Mouse (Mus musculus): ENCODE data around the gene Kdelc2. TPM values are rescaled to one million over a fixed set of nuclear protein-coding genes. Genes with fewer than 3 reads are reported as not detected.

The Kdelc2 gene
- polyA plus RNA-seq, 1 experiment from 2014 or later: 4.7 TPM

DNA sequence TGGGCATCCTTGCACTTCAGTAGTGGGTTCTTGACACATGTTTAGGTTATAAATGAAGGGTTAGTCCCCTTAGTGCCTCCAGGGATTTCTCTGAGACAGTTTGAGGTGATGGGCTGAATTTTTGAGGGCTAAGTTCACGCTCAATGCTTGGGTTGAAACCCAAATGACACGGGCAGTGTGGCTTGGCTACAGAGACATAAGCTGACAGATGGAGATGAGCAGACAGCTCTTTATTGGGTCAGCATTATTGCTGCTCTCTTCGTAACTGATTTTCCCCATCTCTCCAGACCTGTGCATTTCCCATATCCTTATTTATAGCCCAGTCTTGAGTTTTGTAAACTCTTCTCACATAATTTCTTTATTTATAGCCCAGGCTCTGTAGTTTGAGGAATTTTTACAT, 5.7 kb upstream of the Kdelc2 start:
- Histone ChIP-seq H3K9me3 (ENCODE audit: control insufficient read depth, low read length) (no peaks in the 10 kb centered on the region), H3K4me2 (ENCODE audit: low read length) (no peak overlapping the region), H3K4me1 (replicated peaks; ENCODE audit: control insufficient read depth, insufficient read depth, low read length) (no peaks in the 10 kb centered on the region), H3K36me3 (ENCODE audit: control insufficient read depth, insufficient read depth) (no peaks in the 10 kb centered on the region), H3K27me3 (replicated peaks; ENCODE audit: control insufficient read depth, insufficient read depth, low read length) (no peaks in the 10 kb centered on the region), H3K9ac (replicated peaks; ENCODE audit: low read depth, low read length) (no peak overlapping the region), H3K27ac (ENCODE audit: low read length) (no peak overlapping the region), H3K4me3 (replicated peaks; ENCODE audit: low read length) (no peak overlapping the region)
- no peak for ATAC-seq
- WGBS: 86% methylated on average over 3 of the region's 3 CpGs

DNA sequence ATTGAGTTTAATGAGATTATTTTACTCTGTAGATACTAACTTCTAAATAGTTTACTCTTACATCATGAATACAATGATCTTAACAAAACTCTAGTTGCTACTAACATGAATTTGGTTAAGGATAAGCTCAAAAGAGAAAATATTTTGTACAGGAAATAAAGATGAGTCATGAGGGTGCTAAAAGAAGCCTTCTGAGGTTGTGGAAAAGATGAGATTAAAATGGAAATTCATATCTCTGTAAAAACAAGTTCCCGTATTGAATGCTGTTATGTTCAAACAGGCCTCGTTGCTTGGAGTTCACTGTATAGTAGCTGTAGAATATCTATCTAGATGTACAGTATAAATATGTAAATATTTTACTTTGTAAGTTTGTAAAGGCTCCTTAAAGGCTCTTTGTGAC, 3.2 kb upstream of the Kdelc2 start:
- no peak for ATAC-seq
- Histone ChIP-seq H3K9ac (replicated peaks; ENCODE audit: low read depth, low read length) (no peak overlapping the region), H3K27ac (ENCODE audit: low read length) (no peak overlapping the region), H3K4me1 (replicated peaks; ENCODE audit: control insufficient read depth, insufficient read depth, low read length) (peaks cover 8% of the 10 kb centered on the region), H3K4me3 (replicated peaks; ENCODE audit: low read length) (no peak overlapping the region), H3K27me3 (replicated peaks; ENCODE audit: control insufficient read depth, insufficient read depth, low read length) (no peaks in the 10 kb centered on the region), H3K36me3 (ENCODE audit: control insufficient read depth, insufficient read depth) (no peaks in the 10 kb centered on the region), H3K9me3 (ENCODE audit: control insufficient read depth, low read length) (no peaks in the 10 kb centered on the region), H3K4me2 (ENCODE audit: low read length) (no peak overlapping the region)
- WGBS: 89% methylated on average over 2 of the region's 2 CpGs

DNA sequence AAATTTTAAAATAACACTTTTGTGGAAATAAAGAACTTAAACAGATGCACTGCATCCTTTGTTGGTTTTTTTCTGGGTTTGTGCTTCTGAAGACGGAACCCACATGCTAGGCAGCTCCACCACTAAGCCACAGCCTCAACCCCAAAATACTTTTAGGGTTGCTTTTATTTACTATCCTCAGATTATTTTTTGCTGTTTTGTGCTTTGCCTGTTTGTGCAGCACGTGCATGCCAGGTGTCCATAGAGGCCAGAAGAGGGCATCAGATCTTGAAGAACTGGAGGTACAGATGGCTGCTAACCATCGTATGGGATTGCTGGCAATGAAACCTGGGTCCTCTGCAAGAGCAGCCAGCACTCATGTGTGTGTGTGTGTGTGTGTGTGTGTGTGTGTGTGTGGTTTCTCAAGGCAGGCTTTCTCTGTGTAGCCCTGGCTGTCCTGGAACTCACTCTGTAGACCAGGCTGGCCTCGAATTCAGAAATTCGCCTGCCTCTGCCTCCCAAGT, 2.7 kb upstream of the Kdelc2 start:
- no peak for ATAC-seq
- peaks cover 8% of the 10 kb centered on the region for H3K4me1 ChIP-seq (replicated peaks; ENCODE audit: control insufficient read depth, insufficient read depth, low read length)
- no peak overlapping the region for H3K27ac ChIP-seq (ENCODE audit: low read length)
- H3K9me3 ChIP-seq (ENCODE audit: control insufficient read depth, low read length): no peaks in the 10 kb centered on the region
- H3K9ac ChIP-seq (replicated peaks; ENCODE audit: low read depth, low read length): no peak overlapping the region
- H3K4me3 ChIP-seq (replicated peaks; ENCODE audit: low read length): no peak overlapping the region
- no peak overlapping the region for H3K4me2 ChIP-seq (ENCODE audit: low read length)
- 71% methylated on average over 4 of the region's 5 CpGs for WGBS
- no peaks in the 10 kb centered on the region for H3K36me3 ChIP-seq (ENCODE audit: control insufficient read depth, insufficient read depth)
- H3K27me3 ChIP-seq (replicated peaks; ENCODE audit: control insufficient read depth, insufficient read depth, low read length): no peaks in the 10 kb centered on the region

DNA sequence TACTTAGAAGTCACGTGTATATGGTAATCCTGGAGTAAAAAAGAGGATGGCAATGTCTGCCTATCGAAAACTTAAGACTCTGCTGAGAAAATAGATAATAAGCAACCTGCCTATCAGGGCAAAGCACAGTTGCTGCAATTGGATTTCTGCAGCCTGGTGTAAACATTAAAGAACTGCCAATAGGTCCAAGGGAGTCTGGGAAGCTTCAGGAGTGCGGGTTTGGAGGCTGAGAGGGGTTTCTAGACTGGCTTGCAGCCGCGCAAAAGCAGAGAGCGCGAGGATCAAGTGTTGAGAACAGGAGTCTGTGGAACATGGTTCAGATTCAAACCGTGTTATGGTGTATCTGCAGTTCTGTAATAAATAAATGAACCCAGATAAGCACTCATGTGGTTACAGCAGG, 1.0 kb downstream of the Kdelc2 start:
- peak; percentile 59 for ATAC-seq
- Histone ChIP-seq H3K9ac (replicated peaks; ENCODE audit: low read depth, low read length) (peak overlapping the region; percentile 81; the same call in 1 of the 2 replicates), H3K4me3 (replicated peaks; ENCODE audit: low read length) (peak overlapping the region; percentile 71), H3K9me3 (ENCODE audit: control insufficient read depth, low read length) (no peaks in the 10 kb centered on the region), H3K36me3 (ENCODE audit: control insufficient read depth, insufficient read depth) (no peaks in the 10 kb centered on the region), H3K4me1 (replicated peaks; ENCODE audit: control insufficient read depth, insufficient read depth, low read length) (peaks cover 8% of the 10 kb centered on the region), H3K27me3 (replicated peaks; ENCODE audit: control insufficient read depth, insufficient read depth, low read length) (no peaks in the 10 kb centered on the region), H3K4me2 (ENCODE audit: low read length) (peak overlapping the region; percentile 100), H3K27ac (ENCODE audit: low read length) (peak overlapping the region; percentile 76)
- 4% methylated on average over 8 of the region's 8 CpGs for WGBS

DNA sequence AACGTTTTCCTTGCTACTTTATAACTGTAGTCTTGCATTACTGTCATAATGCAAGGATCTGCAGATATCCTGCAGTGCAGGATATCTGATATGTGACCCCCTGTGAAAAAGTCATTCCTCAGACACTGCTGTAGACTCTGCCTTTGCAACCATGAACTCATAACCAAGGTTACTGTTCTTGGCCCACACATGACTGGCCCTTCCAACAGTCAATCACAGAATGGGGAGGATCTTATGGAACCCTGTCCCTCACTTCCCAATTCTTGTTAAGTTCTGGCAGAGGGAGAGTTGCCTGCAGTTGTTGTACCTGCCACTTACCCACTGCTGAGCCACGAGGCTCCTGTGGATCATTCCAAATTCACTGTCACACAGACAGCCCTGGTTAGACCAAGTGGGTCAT, 3.6 kb downstream of the Kdelc2 start:
- Histone ChIP-seq H3K4me2 (ENCODE audit: low read length) (no peak overlapping the region), H3K27ac (ENCODE audit: low read length) (no peak overlapping the region), H3K36me3 (ENCODE audit: control insufficient read depth, insufficient read depth) (no peaks in the 10 kb centered on the region), H3K27me3 (replicated peaks; ENCODE audit: control insufficient read depth, insufficient read depth, low read length) (no peaks in the 10 kb centered on the region), H3K9ac (replicated peaks; ENCODE audit: low read depth, low read length) (no peak overlapping the region), H3K9me3 (ENCODE audit: control insufficient read depth, low read length) (no peaks in the 10 kb centered on the region), H3K4me3 (replicated peaks; ENCODE audit: low read length) (no peak overlapping the region), H3K4me1 (replicated peaks; ENCODE audit: control insufficient read depth, insufficient read depth, low read length) (peaks cover 8% of the 10 kb centered on the region)
- no peak for ATAC-seq
- 63% methylated on average over 2 of the region's 2 CpGs for WGBS

DNA sequence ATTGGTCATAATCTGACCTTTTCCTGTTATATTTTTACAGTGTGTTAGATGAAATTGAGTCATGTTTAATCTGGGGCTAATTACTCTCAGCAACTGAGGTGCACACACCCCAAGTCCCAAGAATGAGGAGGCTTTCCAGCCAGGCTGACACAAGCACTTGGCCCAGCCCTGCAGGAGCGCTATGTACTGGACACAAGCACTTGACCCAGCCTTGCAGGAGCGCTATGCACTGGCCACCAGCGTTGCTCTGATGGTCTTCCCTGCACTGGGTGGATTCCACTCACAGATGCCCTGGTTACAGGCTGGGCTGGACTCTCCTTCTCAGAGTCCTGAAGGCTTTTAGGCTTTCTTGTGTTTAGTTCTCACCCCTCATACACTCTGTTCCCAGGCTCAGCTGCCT, 5.3 kb downstream of the Kdelc2 start:
- no peaks in the 10 kb centered on the region for H3K9me3 ChIP-seq (ENCODE audit: control insufficient read depth, low read length)
- no peak overlapping the region for H3K27ac ChIP-seq (ENCODE audit: low read length)
- no peak overlapping the region for H3K4me3 ChIP-seq (replicated peaks; ENCODE audit: low read length)
- H3K9ac ChIP-seq (replicated peaks; ENCODE audit: low read depth, low read length): no peak overlapping the region
- peaks cover 6% of the 10 kb centered on the region for H3K4me1 ChIP-seq (replicated peaks; ENCODE audit: control insufficient read depth, insufficient read depth, low read length)
- H3K27me3 ChIP-seq (replicated peaks; ENCODE audit: control insufficient read depth, insufficient read depth, low read length): no peaks in the 10 kb centered on the region
- ATAC-seq: no peak
- no peaks in the 10 kb centered on the region for H3K36me3 ChIP-seq (ENCODE audit: control insufficient read depth, insufficient read depth)
- H3K4me2 ChIP-seq (ENCODE audit: low read length): no peak overlapping the region
- WGBS: 81% methylated on average over 3 of the region's 3 CpGs

DNA sequence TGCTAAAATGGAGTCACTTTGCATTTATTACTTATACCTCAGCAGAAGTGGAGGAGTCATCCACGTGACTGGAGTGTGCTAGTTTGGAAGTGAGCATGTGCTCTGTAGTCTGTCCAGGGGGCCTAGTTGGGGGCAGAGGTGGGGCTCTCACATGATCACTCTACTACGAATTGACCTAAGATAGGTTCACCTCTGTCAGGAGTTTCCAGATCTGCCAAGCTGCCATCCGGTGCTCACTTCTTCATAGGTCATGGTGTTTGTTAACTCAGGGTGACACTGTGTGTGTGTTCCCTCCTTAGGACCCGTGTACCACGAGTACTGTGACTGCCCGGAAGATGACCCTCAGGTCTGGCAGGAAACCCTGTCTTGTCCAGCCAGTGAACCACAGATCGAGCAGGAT, 6.3 kb downstream of the Kdelc2 start:
- 0 out of 2 replicates have a peak, but pooled peaks cover 2% of the 10 kb centered on the region for H3K4me1 ChIP-seq (replicated peaks; ENCODE audit: control insufficient read depth, insufficient read depth, low read length)
- no peaks in the 10 kb centered on the region for H3K9me3 ChIP-seq (ENCODE audit: control insufficient read depth, low read length)
- H3K9ac ChIP-seq (replicated peaks; ENCODE audit: low read depth, low read length): no peak overlapping the region
- no peak overlapping the region for H3K4me3 ChIP-seq (replicated peaks; ENCODE audit: low read length)
- H3K36me3 ChIP-seq (ENCODE audit: control insufficient read depth, insufficient read depth): no peaks in the 10 kb centered on the region
- WGBS: 86% methylated on average over 7 of the region's 7 CpGs
- no peak for ATAC-seq
- no peaks in the 10 kb centered on the region for H3K27me3 ChIP-seq (replicated peaks; ENCODE audit: control insufficient read depth, insufficient read depth, low read length)
- no peak overlapping the region for H3K4me2 ChIP-seq (ENCODE audit: low read length)
- H3K27ac ChIP-seq (ENCODE audit: low read length): no peak overlapping the region

DNA sequence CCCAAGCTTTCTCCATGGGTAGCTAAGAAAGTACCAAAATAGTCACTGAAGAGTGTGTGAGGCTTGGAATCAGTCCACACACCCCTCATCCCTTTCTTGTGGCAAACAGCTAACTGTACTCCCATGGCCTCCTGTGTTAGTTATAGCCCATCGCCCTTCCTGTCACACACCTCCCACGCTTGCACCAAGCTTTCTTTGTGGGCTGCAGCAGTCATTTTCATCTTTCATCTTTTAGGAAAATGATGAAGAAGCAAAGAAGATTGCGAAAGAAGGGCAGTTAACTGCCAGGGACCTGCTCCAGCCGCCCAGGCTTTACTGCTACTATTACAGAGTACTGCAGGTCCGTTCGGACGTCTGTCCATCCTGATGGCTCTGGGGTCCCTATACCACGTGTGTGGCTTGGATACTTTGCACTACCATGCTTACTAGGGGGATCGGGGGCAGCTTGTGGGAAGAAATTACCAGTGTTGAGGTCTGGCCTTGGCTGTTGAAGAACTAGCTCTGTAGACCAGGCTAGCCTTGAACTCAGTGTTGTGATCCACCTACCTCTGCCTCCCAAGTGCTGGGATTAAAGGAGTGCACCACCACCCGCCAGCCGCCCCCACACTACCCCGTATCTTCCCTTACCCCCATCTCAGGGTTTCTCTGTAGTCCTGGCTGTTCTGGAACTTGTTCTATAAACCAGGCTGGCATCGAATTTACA, 14.0 kb downstream of the Kdelc2 start:
- WGBS: 84% methylated on average over 13 of the region's 13 CpGs
- no peaks in the 10 kb centered on the region for H3K36me3 ChIP-seq (ENCODE audit: control insufficient read depth, insufficient read depth)
- no peak overlapping the region for H3K4me2 ChIP-seq (ENCODE audit: low read length)
- no peaks in the 10 kb centered on the region for H3K9me3 ChIP-seq (ENCODE audit: control insufficient read depth, low read length)
- peaks cover 6% of the 10 kb centered on the region; the same call in 1 of the 2 replicates for H3K4me1 ChIP-seq (replicated peaks; ENCODE audit: control insufficient read depth, insufficient read depth, low read length)
- H3K27me3 ChIP-seq (replicated peaks; ENCODE audit: control insufficient read depth, insufficient read depth, low read length): no peaks in the 10 kb centered on the region
- no peak overlapping the region for H3K27ac ChIP-seq (ENCODE audit: low read length)
- H3K9ac ChIP-seq (replicated peaks; ENCODE audit: low read depth, low read length): no peak overlapping the region
- no peak for ATAC-seq
- H3K4me3 ChIP-seq (replicated peaks; ENCODE audit: low read length): no peak overlapping the region

DNA sequence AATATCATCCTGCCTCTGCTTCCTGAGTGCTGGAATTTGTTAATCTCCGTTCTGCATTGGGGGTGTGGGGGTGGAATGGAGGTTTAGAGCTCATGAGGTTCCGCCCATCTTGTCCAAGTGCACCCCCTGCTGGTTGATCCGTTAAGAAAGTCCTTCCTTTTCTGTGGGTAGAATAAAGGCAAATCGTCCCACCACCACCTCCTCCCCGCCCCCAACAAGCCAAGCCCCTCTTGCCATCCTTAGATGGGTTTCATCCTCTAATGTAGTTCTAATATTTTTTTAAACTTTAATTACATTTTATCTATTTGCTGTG, 14.5 kb downstream of the Kdelc2 start:
- H3K27me3 ChIP-seq (replicated peaks; ENCODE audit: control insufficient read depth, insufficient read depth, low read length): no peaks in the 10 kb centered on the region
- peaks cover 8% of the 10 kb centered on the region; the same call in 1 of the 2 replicates for H3K4me1 ChIP-seq (replicated peaks; ENCODE audit: control insufficient read depth, insufficient read depth, low read length)
- no peaks in the 10 kb centered on the region for H3K36me3 ChIP-seq (ENCODE audit: control insufficient read depth, insufficient read depth)
- no peak for ATAC-seq
- H3K9me3 ChIP-seq (ENCODE audit: control insufficient read depth, low read length): no peaks in the 10 kb centered on the region
- H3K4me2 ChIP-seq (ENCODE audit: low read length): no peak overlapping the region
- no peak overlapping the region for H3K27ac ChIP-seq (ENCODE audit: low read length)
- no peak overlapping the region for H3K4me3 ChIP-seq (replicated peaks; ENCODE audit: low read length)
- 13% methylated on average over 5 of the region's 5 CpGs for WGBS
- no peak overlapping the region for H3K9ac ChIP-seq (replicated peaks; ENCODE audit: low read depth, low read length)

DNA sequence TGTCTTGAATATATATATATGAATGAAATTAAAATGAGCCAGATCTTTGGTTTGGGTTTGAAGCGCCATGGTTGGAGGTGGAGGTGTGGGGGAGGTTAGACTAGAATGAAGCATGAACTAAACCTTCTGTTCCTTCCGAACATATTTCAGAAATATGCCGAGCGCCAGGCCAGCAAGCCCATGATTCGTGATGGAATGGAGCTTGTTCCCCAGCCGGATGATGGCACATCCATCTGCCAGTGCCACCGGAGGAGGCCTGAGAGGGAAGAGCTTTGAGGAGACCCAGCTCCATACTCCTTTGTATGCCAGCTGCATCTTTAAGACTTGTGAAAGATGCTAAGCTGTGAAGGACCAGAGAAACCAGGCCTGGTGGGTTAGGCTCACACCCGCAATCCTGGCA, 15.7 kb downstream of the Kdelc2 start:
- H3K4me2 ChIP-seq (ENCODE audit: low read length): no peak overlapping the region
- no peak overlapping the region for H3K4me3 ChIP-seq (replicated peaks; ENCODE audit: low read length)
- no peaks in the 10 kb centered on the region for H3K27me3 ChIP-seq (replicated peaks; ENCODE audit: control insufficient read depth, insufficient read depth, low read length)
- no peak overlapping the region for H3K9ac ChIP-seq (replicated peaks; ENCODE audit: low read depth, low read length)
- peaks cover 8% of the 10 kb centered on the region; the same call in 1 of the 2 replicates for H3K4me1 ChIP-seq (replicated peaks; ENCODE audit: control insufficient read depth, insufficient read depth, low read length)
- H3K27ac ChIP-seq (ENCODE audit: low read length): no peak overlapping the region
- H3K36me3 ChIP-seq (ENCODE audit: control insufficient read depth, insufficient read depth): no peaks in the 10 kb centered on the region
- H3K9me3 ChIP-seq (ENCODE audit: control insufficient read depth, low read length): no peaks in the 10 kb centered on the region
- WGBS: 95% methylated on average over 8 of the region's 8 CpGs
- ATAC-seq: no peak
